18 mouse cellular contexts compared by ENCODE assay signal in the genomic region with DNA sequence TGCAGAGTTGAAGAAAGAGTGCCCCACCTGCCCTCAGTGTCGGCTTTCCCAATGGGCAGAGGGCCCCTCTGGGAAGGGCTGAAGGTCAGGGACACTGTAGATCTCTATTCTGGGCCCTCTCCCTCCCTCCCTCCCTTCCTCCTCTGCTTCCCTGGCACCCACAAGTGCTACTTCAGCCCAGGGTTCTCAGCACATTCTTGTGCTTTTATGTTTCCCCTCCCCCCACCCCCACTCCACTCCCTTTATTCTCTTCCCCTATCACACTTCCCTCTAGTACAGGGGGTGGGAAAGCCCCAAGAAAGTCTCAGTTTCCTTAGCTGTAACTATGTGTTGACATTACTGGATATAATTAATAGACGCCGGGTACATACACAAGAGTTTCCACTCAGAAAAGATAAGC. TPM values are rescaled to one million over a fixed set of nuclear protein-coding genes. Genes with fewer than 3 reads are reported as not detected.
DNase-seq lines count a peak whose midpoint lies in the region; ATAC-seq and TF ChIP-seq lines count a peak whose summit lies in the region.
"Had no signal": no experiment of that assay in that cellular context is flagged by ENCODE, and none has a peak within 500 bp of the region (broad histone marks: within the 10 kb centered on the region; RNA-seq: fewer than 3 reads in every experiment).

No protein-coding gene starts in this region.

- no peaks in the 10 kb centered on the region for H3K9me3 ChIP-seq in lung, embryonic 16.5 days (ENCODE audit: control insufficient read depth, low read length)
- H3K9me3 ChIP-seq in forebrain, embryonic 13.5 days (replicated peaks) = no peaks in the 10 kb centered on the region
- H3K9me3 ChIP-seq in midbrain, embryonic 11.5 days (ENCODE audit: control insufficient read depth, low read length) = no peaks in the 10 kb centered on the region
- H3K9me3 ChIP-seq: heart, embryonic 10.5 days; liver, embryonic 12.5 days had no signal

- no peak overlapping the region for H3K4me3 ChIP-seq in lung, embryonic 16.5 days (ENCODE audit: low read length)
- H3K4me3 ChIP-seq in forebrain, embryonic 13.5 days = no peak overlapping the region; the same call in 1 of the 2 replicates
- no peak overlapping the region for H3K4me3 ChIP-seq in midbrain, embryonic 11.5 days (ENCODE audit: low read depth, low read length)
- H3K4me3 ChIP-seq in gastrocnemius, adult 2 months = no peak overlapping the region
- H3K4me3 ChIP-seq: heart, embryonic 10.5 days; liver, embryonic 12.5 days had no signal

- peak overlapping the region; percentile 88 for H3K27ac ChIP-seq in lung, embryonic 16.5 days (ENCODE audit: low read length)
- H3K27ac ChIP-seq in forebrain, embryonic 13.5 days = no peak overlapping the region
- H3K27ac ChIP-seq in midbrain, embryonic 11.5 days (ENCODE audit: low read depth, low read length) = no peak overlapping the region; the same call in 1 of the 2 replicates
- no peak overlapping the region for H3K27ac ChIP-seq in gastrocnemius, adult 2 months
- H3K27ac ChIP-seq: heart, embryonic 10.5 days; liver, embryonic 12.5 days had no signal

- no peaks in the 10 kb centered on the region for H3K36me3 ChIP-seq in lung, embryonic 16.5 days (ENCODE audit: control insufficient read depth, insufficient read depth, low read length)
- peaks cover 5% of the 10 kb centered on the region; the same call in 1 of the 2 replicates for H3K36me3 ChIP-seq in forebrain, embryonic 13.5 days (ENCODE audit: poor library complexity, severe bottlenecking)
- H3K36me3 ChIP-seq in midbrain, embryonic 11.5 days (ENCODE audit: control insufficient read depth, insufficient read depth, low read length) = no peaks in the 10 kb centered on the region
- H3K36me3 ChIP-seq: heart, embryonic 10.5 days; liver, embryonic 12.5 days had no signal

- 28% methylated on average over 3 of the region's 3 CpGs for WGBS in lung, embryonic 16.5 days
- 45% methylated on average over 3 of the region's 3 CpGs for WGBS in forebrain, embryonic 13.5 days
- 52% methylated on average over 3 of the region's 3 CpGs for WGBS in midbrain, embryonic 11.5 days

- H3K4me2 ChIP-seq in lung, embryonic 16.5 days (ENCODE audit: low read depth, low read length) = no peak overlapping the region
- H3K4me2 ChIP-seq in forebrain, embryonic 13.5 days = peak overlapping the region; percentile 76
- peak overlapping the region; percentile 27 for H3K4me2 ChIP-seq in midbrain, embryonic 11.5 days
- H3K4me2 ChIP-seq: liver, embryonic 12.5 days had no signal

- no peak overlapping the region for H3K9ac ChIP-seq in lung, embryonic 16.5 days (ENCODE audit: low read length)
- H3K9ac ChIP-seq in forebrain, embryonic 13.5 days = peak overlapping the region; percentile 55
- 0 out of 2 replicates have a peak overlapping the region, but pooled peaks have one; percentile 25 for H3K9ac ChIP-seq in midbrain, embryonic 11.5 days (ENCODE audit: low read length)
- H3K9ac ChIP-seq: liver, embryonic 12.5 days had no signal

- H3K27me3 ChIP-seq in lung, embryonic 16.5 days (ENCODE audit: control insufficient read depth, insufficient read depth, low read depth, low read length) = peaks cover 32% of the 10 kb centered on the region
- H3K27me3 ChIP-seq in forebrain, embryonic 13.5 days = no peaks in the 10 kb centered on the region
- no peaks in the 10 kb centered on the region; the same call in 1 of the 2 replicates for H3K27me3 ChIP-seq in midbrain, embryonic 11.5 days (ENCODE audit: control insufficient read depth, insufficient read depth, low read length)

- ATAC-seq in lung, embryonic 16.5 days (ENCODE audit: low read depth) = peak; percentile 59
- no peak for ATAC-seq in forebrain, embryonic 13.5 days
- ATAC-seq in midbrain, embryonic 11.5 days (ENCODE audit: low FRiP score) = no peak
- ATAC-seq: liver, embryonic 12.5 days had no signal

- no peak for TF ChIP-seq CTCF in gastrocnemius, adult 2 months (IDR thresholded peaks at IDR 0.05)

- no peak for DNase-seq in lung, postnatal 14 days
- DNase-seq in midbrain, embryonic 11.5 days (ENCODE audit: low spot score, missing footprints) = no peak
- DNase-seq in adrenal gland, adult 8-10 months = no peak
- no peak for DNase-seq in gastrocnemius, adult 2 months
- no peak for DNase-seq in ovary, postnatal 10 days (ENCODE audit: low spot score)
- DNase-seq: adrenal gland, postnatal 10 days; heart, postnatal 4 days; kidney, adult 8-10 months; right cerebral cortex, postnatal 14 days; thymus, adult 2 months had no signal

- intact Hi-C loops in gastrocnemius, adult 2 months (cut with DNase I) = no loop called here

- peaks cover 26% of the 10 kb centered on the region for H3K4me1 ChIP-seq in lung, embryonic 16.5 days (replicated peaks; ENCODE audit: control insufficient read depth, insufficient read depth, low read length)
- peaks cover 82% of the 10 kb centered on the region for H3K4me1 ChIP-seq in forebrain, embryonic 13.5 days
- H3K4me1 ChIP-seq in midbrain, embryonic 11.5 days (ENCODE audit: control insufficient read depth, insufficient read depth, low read length) = peaks cover 77% of the 10 kb centered on the region

RNA-seq across cellular contexts. Expression of a gene that starts 3.4 kb away (rescaled TPM):
- polyA plus RNA-seq in lung, embryonic 16.5 days (2015; fragmentation: Nextera tagmentation; extraction: Ambion mirVana) = 0.50 and 0.63 TPM in 2 replicates
- polyA plus RNA-seq in forebrain, embryonic 13.5 days (2015; fragmentation: Nextera tagmentation; extraction: Ambion mirVana) = 3.4 and 3.9 TPM in 2 replicates
- polyA plus RNA-seq in midbrain, embryonic 11.5 days (2014; fragmentation: Nextera tagmentation; extraction: Ambion mirVana) = 5.0 and 5.2 TPM in 2 replicates
- under 1 TPM; 0.10 to 0.17 (median 0.14) TPM for total RNA-seq in adrenal gland, adult 8-10 months (2022)
- total RNA-seq in gastrocnemius, adult 2 months (2021) = not detected
- total RNA-seq: heart, postnatal 4 days; megakaryocyte progenitor cell, adult 5-6 weeks had no signal
- polyA plus RNA-seq: heart, embryonic 10.5 days; liver, embryonic 12.5 days; thymus, adult 2 months had no signal

RNA-seq across cellular contexts. Expression of a gene that starts 3.4 kb away (rescaled TPM):
- 1.2 and 1.8 TPM in 2 replicates for polyA plus RNA-seq in lung, embryonic 16.5 days (2015; fragmentation: Nextera tagmentation; extraction: Ambion mirVana)
- 14.3 and 17.0 TPM in 2 replicates for polyA plus RNA-seq in forebrain, embryonic 13.5 days (2015; fragmentation: Nextera tagmentation; extraction: Ambion mirVana)
- 10.7 and 12.9 TPM in 2 replicates for polyA plus RNA-seq in midbrain, embryonic 11.5 days (2014; fragmentation: Nextera tagmentation; extraction: Ambion mirVana)
- total RNA-seq in adrenal gland, adult 8-10 months (2022) = under 1 TPM in 3 of 4 experiments, not detected in 1; 0.31 to 0.46 (median 0.46) TPM
- not detected for total RNA-seq in gastrocnemius, adult 2 months (2021)
- total RNA-seq: heart, postnatal 4 days; megakaryocyte progenitor cell, adult 5-6 weeks had no signal
- polyA plus RNA-seq: liver, embryonic 12.5 days; thymus, adult 2 months had no signal

RNA-seq across cellular contexts. Expression of a gene that starts 34.9 kb away (rescaled TPM):
- 0.63 TPM in 1 of 2 replicates, not detected in the other for polyA plus RNA-seq in lung, embryonic 16.5 days (2015; fragmentation: Nextera tagmentation; extraction: Ambion mirVana)
- polyA plus RNA-seq in forebrain, embryonic 13.5 days (2015; fragmentation: Nextera tagmentation; extraction: Ambion mirVana) = 1.0 and 1.1 TPM in 2 replicates
- 0.55 and 0.66 TPM in 2 replicates for polyA plus RNA-seq in midbrain, embryonic 11.5 days (2014; fragmentation: Nextera tagmentation; extraction: Ambion mirVana)
- not detected for total RNA-seq in adrenal gland, adult 8-10 months (2022)
- not detected for total RNA-seq in gastrocnemius, adult 2 months (2021)
- total RNA-seq: adrenal gland, postnatal 10 days; heart, postnatal 4 days; layer of hippocampus, adult 8-10 months; left cerebral cortex, postnatal 14 days; megakaryocyte progenitor cell, adult 5-6 weeks had no signal
- polyA plus RNA-seq: heart, embryonic 10.5 days; liver, embryonic 12.5 days; neural tube, embryonic 11.5 days; thymus, adult 2 months had no signal

RNA-seq across cellular contexts. Expression of a gene that starts 55.1 kb away (rescaled TPM):
- polyA plus RNA-seq in lung, embryonic 16.5 days (2015; fragmentation: Nextera tagmentation; extraction: Ambion mirVana) = 8.7 and 9.0 TPM in 2 replicates
- 0.23 and 0.59 TPM in 2 replicates for polyA plus RNA-seq in forebrain, embryonic 13.5 days (2015; fragmentation: Nextera tagmentation; extraction: Ambion mirVana)
- polyA plus RNA-seq in midbrain, embryonic 11.5 days (2014; fragmentation: Nextera tagmentation; extraction: Ambion mirVana) = 0.14 and 0.19 TPM in 2 replicates
- total RNA-seq in adrenal gland, adult 8-10 months (2022) = 10 to 100 TPM; 18.0 to 43.3 (median 25.4) TPM
- total RNA-seq in gastrocnemius, adult 2 months (2021) = 1 to 10 TPM; 3.0 to 4.1 TPM
